Mouse (Mus musculus) C2C12 (cell line): ENCODE measurements around the gene 9130213A22Rik.

ENCODE experiments used
- CTCF ChIP-seq: IDR thresholded peaks from one replicate; pipeline ENCODE4 v1.5.1; 2011; ENCODE audit not compliant: control insufficient read depth, insufficient read depth, insufficient read length
- MYOD1 ChIP-seq: IDR thresholded peaks from one replicate; pipeline ENCODE4 v1.6.1; 2011; ENCODE audit warnings: low read depth; ENCODE audit not compliant: control insufficient read depth, insufficient read length
- MYOG ChIP-seq: IDR thresholded peaks from one replicate; pipeline ENCODE4 v1.6.1; 2011; ENCODE audit not compliant: control insufficient read depth, insufficient read length; ENCODE audit errors: extremely low read depth

GRCm38 (mm10) chr11:69135361-69135760, 13.0 kb upstream of the 9130213A22Rik start:
- TF ChIP-seq CTCF (no peak), MYOD1 (no peak), MYOG (no peak)
